Mouse (Mus musculus) myocyte (in vitro differentiated cells): Measurements from ENCODE around the gene Foxk1.

Source experiments
- CEBPB ChIP-seq: IDR thresholded peaks from 2 replicates; pipeline ENCODE4 v1.6.1; 2011; ENCODE audit warnings: mild to moderate bottlenecking, moderate library complexity; ENCODE audit not compliant: poor library complexity, insufficient read depth, severe bottlenecking
- MAX ChIP-seq: IDR thresholded peaks from one replicate; pipeline ENCODE4 v1.6.1; 2011; ENCODE audit warnings: low read depth, mild to moderate bottlenecking, control low read depth
- POLR2A ChIP-seq: IDR thresholded peaks from one replicate; pipeline ENCODE4 v1.6.1; 2011; ENCODE audit warnings: low read depth, mild to moderate bottlenecking, control low read depth, moderate library complexity; ENCODE audit not compliant: insufficient read length
- TCF12 ChIP-seq: IDR thresholded peaks from one replicate; pipeline ENCODE4 v1.6.1; 2011; ENCODE audit warnings: mild to moderate bottlenecking, control low read depth; ENCODE audit not compliant: poor library complexity, insufficient read depth, severe bottlenecking

- TF ChIP-seq POLR2A (no peak), TCF12 (no peak), CEBPB (0 out of 2 replicates have a peak, but pooled peaks have one; percentile 53), MAX (no peak)
Observed at GRCm38 (mm10) chr5:142431811-142432434, 30.6 kb downstream of the Foxk1 start.
